Mouse (Mus musculus): ENCODE results near the gene Calca.
"Not testable (repeated sequence)": the region's sequence is repeated elsewhere in the genome, so short reads cannot be mapped to it uniquely, and the experiment has no call there.

Calca gene

DNA sequence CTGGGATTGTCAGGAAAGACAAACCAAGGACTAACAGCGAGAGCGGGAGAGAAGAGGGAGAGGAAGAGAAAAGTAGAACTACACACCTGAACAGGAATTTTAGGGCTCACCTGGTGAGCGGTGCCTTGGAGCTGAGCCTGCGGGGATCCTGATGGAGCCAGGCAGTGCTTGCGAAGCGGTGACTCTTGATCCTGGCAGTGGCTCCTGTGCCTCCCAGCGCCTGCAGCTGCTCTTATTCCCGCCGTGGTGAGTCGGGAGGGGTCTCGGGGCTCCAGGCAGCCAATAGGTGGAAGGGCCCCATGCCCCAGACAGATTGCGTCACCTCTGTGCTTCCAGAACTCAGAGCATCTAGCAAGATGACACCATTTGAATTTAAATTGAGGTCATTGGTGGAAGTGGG, at the start of gene Calca:
TSS of gene Calca (minus strand) at position 256 of the 400 bp plus-strand sequence.
- no peak for DNase-seq (ENCODE audit: low spot score in 2 of 2)

DNA sequence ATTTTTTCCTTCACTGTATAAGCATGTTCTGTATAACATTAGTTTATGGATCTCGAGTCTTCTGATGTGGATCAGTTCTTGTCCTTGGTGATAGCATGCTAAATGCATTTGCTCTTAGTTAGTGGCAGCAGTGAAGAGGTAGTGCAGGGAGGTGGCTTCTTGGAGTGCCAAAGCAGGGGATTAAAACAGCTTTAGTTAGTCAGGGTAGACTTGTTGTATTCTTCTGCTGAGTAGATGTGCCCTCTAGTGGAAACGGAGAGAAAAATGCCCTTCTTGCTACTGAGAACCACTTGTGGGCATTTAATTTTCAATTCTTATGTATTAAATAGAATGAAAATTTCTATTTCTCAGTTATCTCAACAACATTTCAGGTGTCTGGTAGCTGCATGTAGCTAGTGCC, 36.5 kb upstream of the Calca start:
- DNase-seq (ENCODE audit: low spot score in 2 of 2) = peak in 1 of 2 experiments; percentile 13

DNA sequence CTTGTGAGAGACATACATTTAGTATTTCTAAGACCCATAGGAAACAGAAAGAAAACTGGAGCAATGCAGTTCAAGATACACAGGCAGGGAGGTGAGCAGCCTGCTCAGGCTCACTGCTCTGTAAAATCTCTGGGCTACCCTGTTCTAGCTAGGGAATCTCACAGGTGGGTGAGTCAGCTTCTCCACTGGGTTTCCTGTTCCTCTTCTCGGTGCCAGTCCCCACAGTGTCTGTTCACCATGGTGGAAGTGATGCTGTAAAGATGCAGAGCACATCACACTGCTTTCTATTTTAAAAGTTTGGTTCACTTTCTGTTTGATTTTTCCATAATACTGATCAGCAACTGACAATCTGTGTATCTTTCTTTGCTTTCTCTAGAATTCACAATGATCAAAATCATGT, 35.2 kb upstream of the Calca start:
- no peak for DNase-seq (ENCODE audit: low spot score in 2 of 2)

- no peak for DNase-seq (ENCODE audit: low spot score in 2 of 2)
Observed at GRCm38 (mm10) chr7:114649730-114650129, 13.6 kb upstream of the Calca start.

DNA sequence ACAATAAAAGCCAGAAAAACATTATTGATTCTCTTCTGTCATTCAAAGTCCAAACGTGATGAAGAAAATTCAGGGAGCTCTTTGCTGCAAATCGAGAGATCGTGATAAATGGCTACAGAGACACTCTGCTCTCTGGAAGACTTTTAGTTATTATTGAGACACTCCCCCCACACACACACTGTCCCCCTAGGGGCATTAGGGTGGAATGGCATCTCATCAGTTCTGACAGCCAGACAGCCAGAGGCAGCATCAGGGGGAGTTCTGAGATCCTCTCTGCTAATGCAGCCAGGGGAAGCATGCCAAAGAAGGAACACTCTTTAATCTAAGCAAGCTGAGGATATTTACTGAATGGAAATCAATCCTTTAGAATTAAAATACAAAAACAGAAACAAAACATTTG, 12.6 kb upstream of the Calca start:
- DNase-seq (ENCODE audit: low spot score in 2 of 2) = no peak

DNA sequence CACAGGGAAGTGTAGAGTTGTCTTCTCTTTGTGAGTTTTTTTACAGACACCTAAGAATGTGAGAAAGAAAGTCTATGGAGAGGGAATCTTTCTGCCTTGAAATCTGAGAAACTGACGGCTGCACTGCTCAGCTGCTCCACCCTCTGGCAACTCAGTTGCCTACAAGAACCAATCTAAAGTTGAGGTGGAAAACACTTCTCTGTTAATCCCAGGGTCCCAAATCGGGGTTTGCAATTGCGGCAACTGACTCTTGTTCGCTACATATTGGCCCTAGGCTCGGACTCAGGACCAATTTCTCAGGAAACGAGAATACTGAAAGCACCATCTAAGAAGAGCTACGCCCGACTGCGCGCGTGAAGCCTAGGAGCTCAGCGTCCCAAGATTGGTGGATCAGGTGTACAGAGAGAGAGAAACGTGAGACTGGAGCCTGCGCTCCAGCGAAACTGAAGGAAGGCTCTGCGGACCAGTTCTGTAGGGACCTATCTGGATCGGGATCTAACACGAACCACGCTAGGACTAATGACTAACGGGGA, 522 bp downstream of the Calca start:
- DNase-seq (ENCODE audit: low spot score in 2 of 2) = no peak

GRCm38 (mm10) chr7:114634386-114634785, 1.8 kb downstream of the Calca start:
- DNase-seq (ENCODE audit: low spot score in 2 of 2) = no peak

GRCm38 (mm10) chr7:114625966-114626365, 10.2 kb downstream of the Calca start:
- DNase-seq (ENCODE audit: low spot score in 2 of 2) = no peak

DNA sequence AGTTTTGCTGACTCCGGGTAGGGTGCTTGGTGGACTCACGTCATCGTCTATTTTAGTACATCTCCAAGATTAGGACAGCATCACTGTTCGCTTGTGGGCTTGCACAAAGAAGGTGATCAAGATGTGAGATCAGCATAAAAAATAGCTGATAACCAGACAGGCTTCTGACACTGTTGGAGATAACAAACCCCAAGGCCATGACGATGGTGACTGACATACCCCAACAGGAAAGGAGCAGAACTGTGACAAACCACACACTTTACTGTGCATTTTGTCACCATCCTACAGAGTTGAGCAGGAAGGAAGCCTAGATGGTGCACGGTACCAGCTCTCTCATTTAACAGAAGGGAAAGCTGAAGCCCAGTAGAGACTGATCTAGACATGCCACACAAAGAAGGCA, 19.4 kb downstream of the Calca start:
- DNase-seq (ENCODE audit: low spot score in 2 of 2) = no peak

DNA sequence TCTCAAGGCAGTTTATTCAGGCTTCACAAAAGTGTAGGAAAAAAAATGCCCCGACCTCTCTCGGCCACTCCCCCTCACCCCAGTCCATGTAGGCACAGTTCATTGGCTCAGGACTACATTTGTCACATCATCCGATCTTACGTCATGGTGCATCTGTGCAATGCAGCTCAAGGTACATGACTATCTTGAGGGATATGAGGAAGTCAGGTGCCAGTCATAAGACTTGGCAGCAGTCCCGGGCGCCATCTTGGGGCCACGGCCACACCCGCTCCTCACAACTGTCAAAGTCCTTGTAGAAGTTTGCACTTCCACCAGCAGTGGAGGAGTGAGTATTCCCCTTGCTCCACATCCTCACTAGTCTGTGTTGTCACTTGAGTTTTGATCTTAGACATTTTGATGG, 41.8 kb downstream of the Calca start:
- DNase-seq (ENCODE audit: low spot score in 2 of 2) = not testable (repeated sequence)

DNA sequence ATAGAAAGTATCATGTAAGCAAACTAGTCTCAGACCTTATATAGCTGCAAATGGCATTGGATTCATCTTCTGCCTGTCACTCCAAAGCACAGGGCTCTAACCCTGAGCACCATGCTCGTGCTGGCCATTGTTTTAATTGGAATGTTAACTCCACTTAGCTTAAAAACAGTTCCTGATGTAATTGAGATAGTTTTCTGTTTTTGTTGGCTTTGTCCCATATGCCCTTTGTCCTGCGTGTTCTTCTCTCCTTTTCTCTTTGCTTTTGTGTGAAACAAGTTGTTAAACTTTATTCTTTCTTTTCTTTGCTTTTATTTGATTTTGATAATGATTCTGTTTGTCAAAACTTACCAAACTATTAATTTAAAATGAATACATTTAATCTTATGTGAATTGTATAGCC, 53.7 kb downstream of the Calca start:
- DNase-seq (ENCODE audit: low spot score in 2 of 2) = no peak
